Mouse (Mus musculus) liver, embryonic 14.5 days (tissue): ENCODE measurements around the gene Gm45140.

Experiments used
- CTCF ChIP-seq: IDR thresholded peaks from 2 replicates; pipeline ENCODE4 v1.5.1; 2016; ENCODE audit warnings: antibody characterized with exemption, low read depth, control low read depth
- EP300 ChIP-seq: IDR thresholded peaks from 2 replicates; pipeline ENCODE4 v1.6.1; 2016; ENCODE audit warnings: antibody characterized with exemption, low read depth

DNA sequence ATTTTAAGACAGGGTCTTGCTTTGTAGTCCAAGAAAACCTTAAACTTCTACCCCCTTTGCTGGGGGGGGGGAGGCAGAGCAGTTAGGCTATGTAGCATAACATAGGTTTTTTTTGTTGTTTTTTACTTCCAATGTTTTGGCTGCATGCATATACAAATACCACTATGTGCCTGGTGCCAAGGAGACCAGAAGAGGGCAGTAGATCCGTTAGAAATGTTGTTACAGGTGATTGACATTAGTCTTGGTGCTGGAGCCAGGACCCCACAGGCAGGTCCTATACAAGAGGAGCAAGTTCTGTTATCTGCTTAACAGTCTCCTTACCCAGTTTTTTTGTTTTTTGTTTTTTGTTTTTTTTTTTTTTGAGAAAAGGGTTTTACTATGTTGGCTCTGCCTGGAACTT is 6.7 kb upstream of the Gm45140 start:
- TF ChIP-seq CTCF, result peak; percentile 58; the same call in 1 of the 2 replicates
- TF ChIP-seq EP300, result no peak
